Mouse (Mus musculus) testis, adult 2 months (tissue): ENCODE results near the gene Duox2. TPM values are rescaled to one million over a fixed set of nuclear protein-coding genes. Genes with fewer than 3 reads are reported as not detected.

ENCODE experiments used
- H3K27ac ChIP-seq: fragments of 200-500 bp; 2 replicates; pipeline ENCODE4 v1.5.1; 2012; ENCODE audit warnings: low read depth, low read length; ENCODE audit not compliant: control insufficient read depth, insufficient read depth
- H3K27me3 ChIP-seq: fragments of 200-500 bp; 2 replicates; pipeline ENCODE4 v1.6.1; 2012; ENCODE audit warnings: mild to moderate bottlenecking, low read length, moderate library complexity; ENCODE audit not compliant: control insufficient read depth, insufficient read depth
- H3K36me3 ChIP-seq: fragments of 200-500 bp; 2 replicates; pipeline ENCODE4 v1.6.1; 2012; ENCODE audit warnings: mild to moderate bottlenecking, low read length; ENCODE audit not compliant: control insufficient read depth, insufficient read depth
- H3K4me1 ChIP-seq: fragments of 200-500 bp; 2 replicates; pipeline ENCODE4 v1.6.1; 2012; ENCODE audit warnings: low read length; ENCODE audit not compliant: control insufficient read depth, insufficient read depth
- H3K4me3 ChIP-seq: fragments of 200-500 bp; 2 replicates; pipeline ENCODE4 v1.5.1; 2012; ENCODE audit warnings: low read depth, mild to moderate bottlenecking, low read length, moderate library complexity, mixed read lengths; ENCODE audit not compliant: control insufficient read depth
- CTCF ChIP-seq: fragments of 200-500 bp; IDR thresholded peaks from 2 replicates; pipeline ENCODE4 v1.5.1; 2012; ENCODE audit warnings: low read depth, mild to moderate bottlenecking, inconsistent platforms, low read length, moderate library complexity; ENCODE audit not compliant: control insufficient read depth, insufficient read depth, insufficient replicate concordance
- POLR2A ChIP-seq: fragments of 200-500 bp; IDR thresholded peaks from 2 replicates; pipeline ENCODE4 v1.6.1; 2012; ENCODE audit warnings: low read depth, mild to moderate bottlenecking, inconsistent platforms, low read length, moderate library complexity; ENCODE audit not compliant: control insufficient read depth
- polyA plus RNA-seq: library from polyadenylated mRNA; depleted of rRNA; stranded (reverse); fragments of >200 nt; gene quantifications from 2 replicates; pipeline ENCODE4 v1.2.3, GENCODE M21; 2012

Duox2 gene
- polyA plus RNA-seq, 1 experiment: 0.11 TPM

GRCm38 (mm10) chr2:122294916-122295315, 3.3 kb downstream of the Duox2 start:
- Histone ChIP-seq H3K27ac (no peak overlapping the region), H3K27me3 (0 out of 2 replicates have a peak, but pooled peaks cover 2% of the 10 kb centered on the region), H3K4me1 (peaks cover 10% of the 10 kb centered on the region), H3K36me3 (no peaks in the 10 kb centered on the region), H3K4me3 (no peak overlapping the region)
- TF ChIP-seq POLR2A: no peak
- no peak for TF ChIP-seq CTCF

GRCm38 (mm10) chr2:122286137-122286536, 12.1 kb downstream of the Duox2 start:
- H3K27me3 ChIP-seq: no peaks in the 10 kb centered on the region
- no peaks in the 10 kb centered on the region for H3K36me3 ChIP-seq
- H3K27ac ChIP-seq: no peak overlapping the region
- TF ChIP-seq POLR2A (no peak), CTCF (no peak)
- H3K4me3 ChIP-seq: no peak overlapping the region
- H3K4me1 ChIP-seq: no peaks in the 10 kb centered on the region

DNA sequence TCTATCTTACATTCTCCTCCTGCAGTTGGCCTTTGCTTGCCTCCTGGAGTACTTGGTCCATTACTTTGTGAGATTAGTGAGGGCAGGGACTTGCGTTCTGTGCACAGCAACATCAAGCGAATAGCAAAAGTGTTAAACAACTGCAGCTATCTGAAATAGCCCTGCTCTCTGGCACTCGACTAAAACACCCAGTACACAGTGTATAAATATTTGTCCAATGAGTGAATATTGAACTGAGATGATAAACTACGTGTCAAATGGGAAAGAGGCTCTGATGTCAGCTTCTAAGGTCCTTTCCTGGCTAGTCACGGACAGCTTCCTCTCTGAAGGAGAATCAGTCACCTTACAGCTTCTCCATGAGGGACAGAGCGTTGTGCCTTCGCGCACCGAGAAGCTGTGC, 14.2 kb downstream of the Duox2 start:
- no peaks in the 10 kb centered on the region for H3K4me1 ChIP-seq
- no peaks in the 10 kb centered on the region for H3K36me3 ChIP-seq
- no peak overlapping the region for H3K4me3 ChIP-seq
- H3K27ac ChIP-seq: no peak overlapping the region
- no peak for TF ChIP-seq POLR2A
- TF ChIP-seq CTCF: no peak
- no peaks in the 10 kb centered on the region for H3K27me3 ChIP-seq

GRCm38 (mm10) chr2:122278769-122279168, 19.5 kb downstream of the Duox2 start:
- TF ChIP-seq POLR2A: no peak
- TF ChIP-seq CTCF: no peak
- no peak overlapping the region for H3K4me3 ChIP-seq
- H3K4me1 ChIP-seq: no peaks in the 10 kb centered on the region
- H3K27me3 ChIP-seq: no peaks in the 10 kb centered on the region
- no peak overlapping the region for H3K27ac ChIP-seq
- H3K36me3 ChIP-seq: no peaks in the 10 kb centered on the region

DNA sequence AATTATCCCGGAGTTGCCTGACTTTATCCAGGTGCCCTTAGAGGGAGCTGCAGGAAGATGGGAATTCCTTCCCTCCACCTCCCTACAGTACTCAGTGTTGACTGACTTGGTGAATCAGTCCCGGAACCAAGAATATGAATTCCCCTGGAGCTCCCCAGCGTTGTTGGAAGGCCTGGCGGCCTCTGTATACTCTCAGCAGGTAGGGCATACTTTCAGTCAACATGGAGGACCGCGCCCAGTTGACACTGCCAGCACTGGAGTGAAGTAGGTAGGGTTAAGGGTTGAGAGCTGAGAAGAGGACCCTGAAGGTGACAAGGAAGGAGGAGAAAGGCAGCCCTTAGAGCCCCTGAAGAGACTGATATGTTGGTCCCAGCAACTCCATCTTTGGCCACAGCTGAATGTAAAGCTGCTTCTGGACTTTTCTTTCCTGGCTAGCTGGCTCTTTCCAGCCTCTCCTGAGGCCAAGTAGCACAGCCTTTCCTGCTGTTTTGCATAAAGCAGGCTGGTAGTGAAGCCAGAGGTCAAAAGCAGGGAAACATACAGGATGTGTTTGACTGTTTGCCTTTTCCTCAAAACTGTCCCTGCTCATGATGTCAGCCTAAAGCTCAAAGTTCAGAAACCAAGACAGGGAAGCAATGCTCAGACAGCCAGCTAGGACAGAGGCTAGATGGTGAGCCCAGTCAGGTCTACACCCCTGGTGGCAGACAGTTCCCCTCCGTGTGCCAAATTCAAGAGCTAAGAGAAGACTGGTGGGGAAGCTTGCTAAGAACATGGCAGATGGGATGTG, 31.6 kb downstream of the Duox2 start:
- no peak overlapping the region for H3K27ac ChIP-seq
- no peak overlapping the region for H3K4me3 ChIP-seq
- no peaks in the 10 kb centered on the region; the same call in 1 of the 2 replicates for H3K36me3 ChIP-seq
- H3K4me1 ChIP-seq: no peaks in the 10 kb centered on the region
- no peaks in the 10 kb centered on the region for H3K27me3 ChIP-seq
- no peak for TF ChIP-seq CTCF
- no peak for TF ChIP-seq POLR2A

GRCm38 (mm10) chr2:122264690-122265089, 33.6 kb downstream of the Duox2 start:
- no peak for TF ChIP-seq POLR2A
- TF ChIP-seq CTCF: no peak
- Histone ChIP-seq H3K4me3 (no peak overlapping the region), H3K27me3 (no peaks in the 10 kb centered on the region), H3K4me1 (no peaks in the 10 kb centered on the region), H3K36me3 (peaks cover 2% of the 10 kb centered on the region; the same call in 1 of the 2 replicates), H3K27ac (no peak overlapping the region)

DNA sequence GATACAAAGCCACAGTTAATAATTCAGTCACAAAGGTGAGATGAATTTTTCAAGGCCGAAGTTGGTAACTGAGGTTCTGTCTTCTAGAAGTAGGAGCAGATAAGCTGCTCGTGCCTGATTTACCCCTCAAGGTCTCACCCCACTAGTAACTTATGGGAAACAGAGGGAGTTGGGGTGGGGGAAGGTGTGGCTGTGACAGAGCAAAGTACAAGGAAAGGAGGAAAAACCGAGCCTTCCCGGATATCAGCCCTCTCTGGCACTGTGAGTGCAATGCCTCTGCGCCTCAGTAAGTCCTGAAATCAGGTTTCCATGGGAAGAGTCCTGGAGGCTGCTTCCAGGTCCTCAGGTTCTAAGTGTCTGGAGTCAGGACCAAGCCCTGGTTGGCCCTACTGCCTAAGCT, 37.5 kb downstream of the Duox2 start:
- H3K36me3 ChIP-seq: peaks cover 3% of the 10 kb centered on the region; the same call in 1 of the 2 replicates
- no peak for TF ChIP-seq POLR2A
- no peak for TF ChIP-seq CTCF
- H3K4me3 ChIP-seq: no peak overlapping the region
- no peaks in the 10 kb centered on the region for H3K27me3 ChIP-seq
- H3K27ac ChIP-seq: no peak overlapping the region
- no peaks in the 10 kb centered on the region for H3K4me1 ChIP-seq
